Mouse (Mus musculus) MEL (cell line): ENCODE results near the gene Wfikkn2.
A peak's percentile ranks its signal among the peaks of the same experiment; 100 is the strongest.

Experiments
- CHD2 ChIP-seq: IDR thresholded peaks from 2 replicates; pipeline ENCODE4 v1.6.1; 2011; ENCODE audit warnings: low read length, improper control_type of control experiment
- CTCF ChIP-seq, 3 experiments: IDR thresholded peaks in 2 of 3; conservative IDR thresholded peaks in 1 of 3; 2 replicates each; pipeline ENCODE4 v1.5.1; 2011 to 2012; ENCODE audit warnings: low read length in 3 of 3, low read depth in 2 of 3, mild to moderate bottlenecking in 2 of 3, improper control_type of control experiment in 1 of 3, inconsistent platforms in 1 of 3, mixed read lengths in 1 of 3, moderate library complexity in 1 of 3; ENCODE audit not compliant: control insufficient read depth in 1 of 3, insufficient read depth in 1 of 3, poor library complexity in 1 of 3, severe bottlenecking in 1 of 3
- EP300 ChIP-seq, 2 experiments: IDR thresholded peaks; 2 replicates each; pipeline ENCODE4 v1.6.1; 2011; ENCODE audit warnings: improper control_type of control experiment in 2 of 2, low read length in 2 of 2, low read depth in 1 of 2, mild to moderate bottlenecking in 1 of 2
- ETS1 ChIP-seq: IDR thresholded peaks from 2 replicates; pipeline ENCODE4 v1.6.1; 2012; ENCODE audit warnings: low read depth, mild to moderate bottlenecking, inconsistent platforms, low read length, improper control_type of control experiment, moderate library complexity
- GABPA ChIP-seq: IDR thresholded peaks from 2 replicates; pipeline ENCODE4 v1.6.1; 2012; ENCODE audit warnings: low read depth, mild to moderate bottlenecking, inconsistent platforms, low read length, improper control_type of control experiment, moderate library complexity
- GATA1 ChIP-seq: IDR thresholded peaks from 2 replicates; pipeline ENCODE4 v1.6.1; 2011; ENCODE audit warnings: low read depth, low read length, improper control_type of control experiment
- KAT2A ChIP-seq: conservative IDR thresholded peaks from 2 replicates; pipeline ENCODE4 v1.6.1; 2012; ENCODE audit warnings: low read depth, low read length, improper control_type of control experiment, inconsistent platforms
- MAFK ChIP-seq: IDR thresholded peaks from 2 replicates; pipeline ENCODE4 v1.6.1; 2011; ENCODE audit warnings: low read depth, mild to moderate bottlenecking, low read length, improper control_type of control experiment, borderline replicate concordance
- MAX ChIP-seq: IDR thresholded peaks from 2 replicates; pipeline ENCODE4 v1.6.1; 2011; ENCODE audit warnings: low read length, improper control_type of control experiment
- POLR2A ChIP-seq, 2 experiments: IDR thresholded peaks; 2 replicates each; pipeline ENCODE4 v1.6.1; 2011 to 2012; ENCODE audit warnings: low read length in 2 of 2, mild to moderate bottlenecking in 2 of 2, control low read depth in 1 of 2, improper control_type of control experiment in 1 of 2, low read depth in 1 of 2, moderate library complexity in 1 of 2; ENCODE audit not compliant: control insufficient read depth in 1 of 2, insufficient read depth in 1 of 2, poor library complexity in 1 of 2
- POLR2AphosphoS2 ChIP-seq: IDR thresholded peaks from 2 replicates; pipeline ENCODE4 v1.6.1; 2011; ENCODE audit warnings: low read length, improper control_type of control experiment
- TAL1 ChIP-seq: IDR thresholded peaks from 2 replicates; pipeline ENCODE4 v1.6.1; 2012; ENCODE audit warnings: mild to moderate bottlenecking, inconsistent platforms, low read length, moderate library complexity, mixed read lengths
- UBTF ChIP-seq: IDR thresholded peaks from 2 replicates; pipeline ENCODE4 v1.6.1; 2012; ENCODE audit warnings: low read depth, mild to moderate bottlenecking, inconsistent platforms, low read length, improper control_type of control experiment, moderate library complexity, borderline replicate concordance; ENCODE audit not compliant: insufficient read depth
- USF1 ChIP-seq: IDR thresholded peaks from 2 replicates; pipeline ENCODE4 v1.6.1; 2014; ENCODE audit warnings: low read depth, mild to moderate bottlenecking, inconsistent platforms, low read length, improper control_type of control experiment, moderate library complexity

DNA sequence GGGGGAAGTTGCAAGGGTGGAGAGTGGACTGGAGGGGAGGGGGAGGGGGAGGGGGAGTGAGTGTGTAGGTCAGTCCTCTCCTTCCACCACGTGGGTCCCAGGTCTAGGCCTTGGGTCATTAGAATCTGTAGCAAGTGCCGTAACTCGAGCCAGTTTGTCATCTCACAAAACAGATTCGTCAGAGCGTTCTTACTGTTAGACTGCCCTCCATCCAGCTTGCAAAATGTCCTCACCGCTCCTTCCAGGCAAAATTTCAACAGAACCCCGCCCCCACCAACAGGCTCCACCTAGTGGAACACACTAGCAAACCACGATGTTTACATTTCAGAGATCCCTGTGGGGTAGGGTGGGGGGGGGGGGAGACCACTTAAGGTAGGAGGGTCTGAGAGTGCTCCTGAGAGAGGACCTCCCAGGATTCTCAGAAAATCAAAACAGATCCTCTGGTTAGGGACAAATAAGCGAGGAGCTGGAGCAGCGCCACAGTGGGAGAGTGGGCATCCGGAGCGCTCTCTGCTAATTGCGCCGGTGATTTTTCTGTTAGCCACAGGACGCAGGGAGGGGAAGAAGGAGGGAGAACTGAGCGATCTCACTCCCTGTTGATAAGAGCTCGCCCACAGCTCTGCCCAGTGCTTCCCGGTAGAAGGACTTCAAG lies 19.5 kb upstream of the Wfikkn2 start:
- peak in 2 of 3 experiments; percentile 50 to 56; a peak in 4 of 6 replicates for TF ChIP-seq CTCF (IDR thresholded peaks at IDR 0.05 in 2 of 3, conservative IDR thresholded peaks at IDR 0.05 in 1 of 3; ENCODE audit: control insufficient read depth in 1 of 3, insufficient read depth in 1 of 3, low read depth in 2 of 3, low read length in 3 of 3, poor library complexity in 1 of 3, severe bottlenecking in 1 of 3)
- no peak for TF ChIP-seq POLR2AphosphoS2
- no peak for TF ChIP-seq POLR2A (IDR thresholded peaks at IDR 0.05; ENCODE audit: control insufficient read depth in 1 of 2, insufficient read depth in 1 of 2, low read depth in 1 of 2, low read length in 2 of 2, poor library complexity in 1 of 2)
- no peak for TF ChIP-seq MAFK
- no peak for TF ChIP-seq MAX
- TF ChIP-seq KAT2A: no peak
- no peak for TF ChIP-seq CHD2
- TF ChIP-seq EP300 (IDR thresholded peaks at IDR 0.05; ENCODE audit: low read depth in 1 of 2, low read length in 2 of 2): peak in 1 of 2 experiments; percentile 23; a peak in 1 of 4 replicates
- peak; percentile 68 for TF ChIP-seq GATA1
- TF ChIP-seq GABPA: 0 out of 2 replicates have a peak, but pooled peaks have one; percentile 25
- TF ChIP-seq UBTF: no peak
- TF ChIP-seq TAL1: no peak
- no peak for TF ChIP-seq USF1
- no peak for TF ChIP-seq ETS1
